Comparison of ENCODE assay signal across 9 mouse cellular contexts in the genomic region with DNA sequence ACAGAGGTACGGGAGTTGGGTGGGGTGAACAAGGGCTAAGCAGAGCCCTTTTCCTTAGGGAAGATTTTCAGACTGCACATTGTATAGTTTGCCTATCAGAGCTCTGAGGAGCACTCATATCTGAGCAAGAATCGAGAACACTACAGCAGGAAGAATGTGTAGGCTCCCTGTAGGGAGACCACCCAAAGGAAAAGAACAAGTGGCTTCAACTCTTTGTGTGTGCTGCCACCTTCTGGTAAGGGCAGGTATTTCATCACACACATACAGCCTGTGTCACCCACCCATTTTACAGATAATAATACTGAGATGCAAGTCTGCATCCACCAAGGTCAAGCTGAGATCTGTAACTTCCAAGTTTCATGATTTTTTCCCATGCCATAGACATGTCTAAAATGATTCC.
DNase-seq lines count a peak whose midpoint lies in the region; ATAC-seq and TF ChIP-seq lines count a peak whose summit lies in the region.
"Had no signal": no experiment of that assay in that cellular context is flagged by ENCODE, and none has a peak within 500 bp of the region (broad histone marks: within the 10 kb centered on the region; RNA-seq: fewer than 3 reads in every experiment).

No protein-coding gene starts in this region.

- WGBS in neural tube, embryonic 15.5 days = 50% methylated on average over 2 of the region's 2 CpGs

- no peak for ATAC-seq in neural tube, embryonic 15.5 days (ENCODE audit: low FRiP score)

- H3K9me3 ChIP-seq in neural tube, embryonic 15.5 days (replicated peaks) = no peaks in the 10 kb centered on the region
- H3K9me3 ChIP-seq: neural tube, embryonic 13.5 days had no signal

- H3K27me3 ChIP-seq in neural tube, embryonic 15.5 days (replicated peaks) = no peaks in the 10 kb centered on the region
- H3K27me3 ChIP-seq: neural tube, embryonic 13.5 days had no signal

- no peak overlapping the region for H3K4me2 ChIP-seq in neural tube, embryonic 15.5 days
- H3K4me2 ChIP-seq: neural tube, embryonic 13.5 days had no signal

- H3K9ac ChIP-seq in neural tube, embryonic 15.5 days (replicated peaks) = no peak overlapping the region
- H3K9ac ChIP-seq: neural tube, embryonic 13.5 days had no signal

- TF ChIP-seq CTCF in cortical plate, adult 2 months (IDR thresholded peaks at IDR 0.05; ENCODE audit: extremely low read depth, insufficient read depth, low read length) = peak; percentile 63

- no peak overlapping the region for H3K4me3 ChIP-seq in neural tube, embryonic 15.5 days (replicated peaks)
- H3K4me3 ChIP-seq in cortical plate, adult 2 months (ENCODE audit: insufficient read depth, low read length) = no peak overlapping the region
- H3K4me3 ChIP-seq: neural tube, embryonic 13.5 days had no signal

- TF ChIP-seq POLR2A in cortical plate, adult 2 months (IDR thresholded peaks at IDR 0.05; ENCODE audit: extremely low read depth, insufficient read depth, low read length) = no peak

- peak; percentile 68 for DNase-seq in heart, adult 11 months
- no peak for DNase-seq in heart, adult 8-10 months (ENCODE audit: low spot score)
- peak; percentile 29 for DNase-seq in neural tube, embryonic 10.5 days (ENCODE audit: extremely low spot score, low spot score)
- DNase-seq in layer of hippocampus, postnatal 36 days = peak; percentile 13 to 21
- DNase-seq in thymus, postnatal 36 days = peak; percentile 9 to 11
- DNase-seq in urinary bladder, postnatal 4 days (ENCODE audit: low spot score in 2 of 2) = no peak

- H3K36me3 ChIP-seq in neural tube, embryonic 15.5 days = no peaks in the 10 kb centered on the region
- H3K36me3 ChIP-seq: neural tube, embryonic 13.5 days had no signal

- no peaks in the 10 kb centered on the region for H3K4me1 ChIP-seq in neural tube, embryonic 15.5 days
- H3K4me1 ChIP-seq in cortical plate, adult 2 months (ENCODE audit: control insufficient read depth, insufficient read depth, low read length) = no peaks in the 10 kb centered on the region
- H3K4me1 ChIP-seq: neural tube, embryonic 13.5 days had no signal

- no peak overlapping the region for H3K27ac ChIP-seq in neural tube, embryonic 15.5 days (replicated peaks)
- no peak overlapping the region for H3K27ac ChIP-seq in cortical plate, adult 2 months (ENCODE audit: insufficient read depth, low read length)
- H3K27ac ChIP-seq: neural tube, embryonic 13.5 days had no signal

Comparison
In these comparisons a context has a peak if more than half of its experiments do, and no peak if none do; other contexts are left out.
1. DNase-seq: peak in heart, adult 11 months (single experiment), neural tube, embryonic 10.5 days (single experiment), layer of hippocampus, postnatal 36 days (2 of 2) and thymus, postnatal 36 days (2 of 2); none in heart, adult 8-10 months (single experiment) and urinary bladder, postnatal 4 days (0 of 2).